Mouse (Mus musculus) heart, postnatal 0 days (tissue): Measurements from ENCODE around the gene Scel.

Experiments
- CTCF ChIP-seq: IDR thresholded peaks from 2 replicates; pipeline ENCODE4 v1.5.1; 2016; ENCODE audit warnings: antibody characterized with exemption, control low read depth, low read depth
- EP300 ChIP-seq: IDR thresholded peaks from 2 replicates; pipeline ENCODE4 v1.6.1; 2016; ENCODE audit warnings: antibody characterized with exemption, low read depth

DNA sequence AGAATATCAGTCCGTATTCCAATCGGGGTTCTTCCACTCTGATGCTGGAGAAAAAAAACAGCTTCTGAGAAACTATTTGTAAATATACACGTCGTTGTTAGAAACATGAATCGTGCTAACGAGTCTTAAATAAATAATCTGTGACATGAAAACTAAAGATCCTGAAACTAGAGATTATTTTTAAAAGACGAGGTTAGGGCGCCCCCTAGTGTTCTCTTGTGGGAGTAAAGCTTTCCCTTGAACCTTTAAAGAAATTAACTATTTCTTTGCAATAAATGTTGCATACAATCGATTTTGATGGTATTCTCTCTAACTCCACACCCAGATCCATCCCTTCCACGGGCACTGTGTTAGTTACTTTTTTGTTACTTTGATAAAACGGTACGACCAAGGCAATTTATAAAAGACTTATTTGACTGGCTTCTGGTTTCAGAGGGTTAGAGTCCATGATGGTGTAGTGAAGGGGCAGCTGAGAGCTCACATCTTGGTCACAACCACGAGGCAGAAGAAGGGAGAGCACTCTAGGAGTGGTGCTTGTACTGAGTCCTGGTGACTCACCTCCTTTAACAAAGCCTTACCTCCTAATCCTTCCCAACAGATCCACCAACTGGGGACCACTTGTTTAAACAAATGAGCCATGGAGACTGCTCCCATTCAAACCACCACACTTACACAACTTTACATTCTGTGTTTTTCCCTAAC, 24.4 kb downstream of the Scel start:
- TF ChIP-seq CTCF (peak; percentile 50), EP300 (no peak)
